Mouse (Mus musculus) myocyte (in vitro differentiated cells): ENCODE data around the gene Cnot4.

Source experiments
- CEBPB ChIP-seq: IDR thresholded peaks from 2 replicates; pipeline ENCODE4 v1.6.1; 2011; ENCODE audit warnings: mild to moderate bottlenecking, moderate library complexity; ENCODE audit not compliant: poor library complexity, insufficient read depth, severe bottlenecking
- E2F4 ChIP-seq: IDR thresholded peaks from one replicate; pipeline ENCODE4 v1.6.1; 2011; ENCODE audit warnings: mild to moderate bottlenecking, control low read depth, moderate library complexity; ENCODE audit not compliant: insufficient read depth
- MAX ChIP-seq: IDR thresholded peaks from one replicate; pipeline ENCODE4 v1.6.1; 2011; ENCODE audit warnings: low read depth, mild to moderate bottlenecking, control low read depth
- MYOD1 ChIP-seq, 3 experiments: IDR thresholded peaks; one replicate each; pipeline ENCODE4 v1.6.1; 2011; ENCODE audit warnings: control low read depth in 2 of 3, low read depth in 2 of 3, mild to moderate bottlenecking in 2 of 3, moderate library complexity in 1 of 3; ENCODE audit not compliant: insufficient read length in 2 of 3, control insufficient read depth in 1 of 3
- MYOG ChIP-seq, 3 experiments: IDR thresholded peaks; one replicate each; pipeline ENCODE4 v1.6.1; 2011; ENCODE audit warnings: control low read depth in 2 of 3, low read depth in 2 of 3, mild to moderate bottlenecking in 2 of 3; ENCODE audit not compliant: insufficient read length in 2 of 3, control insufficient read depth in 1 of 3, insufficient read depth in 1 of 3
- POLR2A ChIP-seq: IDR thresholded peaks from one replicate; pipeline ENCODE4 v1.6.1; 2011; ENCODE audit warnings: low read depth, mild to moderate bottlenecking, control low read depth, moderate library complexity; ENCODE audit not compliant: insufficient read length
- POLR2AphosphoS2 ChIP-seq: IDR thresholded peaks from one replicate; pipeline ENCODE4 v1.6.1; 2011; ENCODE audit warnings: low read depth, control low read depth; ENCODE audit not compliant: insufficient read length
- REST ChIP-seq: IDR thresholded peaks from one replicate; pipeline ENCODE4 v1.6.1; 2011; ENCODE audit warnings: mild to moderate bottlenecking, control low read depth, moderate library complexity; ENCODE audit not compliant: insufficient read depth, insufficient read length
- SRF ChIP-seq: IDR thresholded peaks from one replicate; pipeline ENCODE4 v1.6.1; 2011; ENCODE audit warnings: low read depth; ENCODE audit not compliant: control insufficient read depth, insufficient read length
- USF1 ChIP-seq: IDR thresholded peaks from one replicate; pipeline ENCODE4 v1.6.1; 2011; ENCODE audit warnings: low read depth, mild to moderate bottlenecking, control low read depth, moderate library complexity

DNA sequence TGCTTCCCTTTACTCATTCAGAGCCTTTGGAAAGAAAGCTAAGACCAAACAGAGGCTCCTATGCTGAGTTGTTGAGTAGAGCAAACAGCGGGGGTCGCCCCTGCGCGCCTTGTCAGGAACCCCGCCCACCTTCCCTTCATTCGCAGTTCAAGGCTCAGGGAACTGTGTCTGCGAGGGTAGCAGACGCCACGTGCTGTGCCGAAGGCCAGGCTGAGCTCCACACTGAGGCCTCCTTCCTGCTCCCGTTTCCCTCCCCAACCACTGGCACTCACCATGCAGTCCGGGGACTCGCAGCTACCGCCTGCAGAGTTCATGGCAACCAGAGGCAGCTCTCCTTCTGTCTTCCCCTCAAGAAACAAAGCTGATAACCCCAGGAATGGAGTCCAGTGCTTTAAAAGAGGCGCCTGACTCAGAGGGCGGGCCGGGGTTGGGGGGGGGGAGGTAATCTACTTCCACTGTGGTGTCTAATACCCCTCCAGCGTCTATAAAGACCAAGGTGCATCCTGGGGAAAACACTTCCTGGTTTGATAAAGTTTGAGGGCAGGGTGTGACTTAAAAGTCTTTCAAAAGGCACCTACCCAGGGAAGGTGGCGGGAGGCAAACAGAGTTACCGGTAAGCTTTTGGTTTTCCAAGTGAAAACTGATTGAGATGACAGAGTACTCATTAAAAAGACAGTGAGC lies 145.3 kb downstream of the Cnot4 start, which contains the start of gene Slc23a4:
- TF ChIP-seq POLR2A = no peak
- no peak for TF ChIP-seq USF1
- TF ChIP-seq MAX = no peak
- TF ChIP-seq POLR2AphosphoS2 = no peak
- TF ChIP-seq SRF = no peak
- TF ChIP-seq REST = no peak
- TF ChIP-seq E2F4 = no peak
- no peak for TF ChIP-seq MYOG (IDR thresholded peaks at IDR 0.05; ENCODE audit: control insufficient read depth in 1 of 3, insufficient read depth in 1 of 3, insufficient read length in 2 of 3, low read depth in 2 of 3)
- TF ChIP-seq MYOD1 (IDR thresholded peaks at IDR 0.05; ENCODE audit: control insufficient read depth in 1 of 3, insufficient read length in 2 of 3, low read depth in 2 of 3) = no peak
- TF ChIP-seq CEBPB = no peak
